Mouse (Mus musculus): Measurements from ENCODE around the gene Fen1. TPM values are rescaled to one million over a fixed set of nuclear protein-coding genes. Genes with fewer than 3 reads are reported as not detected.

The Fen1 gene
- polyA plus RNA-seq, 1 experiment from 2014 or later, result 69.6 TPM

Small RNA genes lying within 50 kb of the gene (microRNA-seq; reads per million reads assigned to microRNA genes)
- 1.5 reads per million for gene Mir6993

Other genes with a start within 250 kb of the Fen1 start
- gene Fth1, start 223.6 kb downstream of the Fen1 start, polyA plus RNA-seq (2016; fragmentation: Nextera tagmentation; extraction: Ambion mirVana), result 1,314 and 1,378 TPM in 2 replicates
- 1.0 and 1.9 TPM in 2 replicates for gene Best1, start 202.5 kb downstream of the Fen1 start, polyA plus RNA-seq (2016; fragmentation: Nextera tagmentation; extraction: Ambion mirVana)
- gene Rab3il1, start 202.5 kb downstream of the Fen1 start, polyA plus RNA-seq (2016; fragmentation: Nextera tagmentation; extraction: Ambion mirVana), result 26.3 and 29.6 TPM in 2 replicates
- 11.4 and 13.3 TPM in 2 replicates for gene Fads3, start 162.6 kb downstream of the Fen1 start, polyA plus RNA-seq (2016; fragmentation: Nextera tagmentation; extraction: Ambion mirVana)
- 133 and 135 TPM in 2 replicates for gene Fads2, start 102.4 kb downstream of the Fen1 start, polyA plus RNA-seq (2016; fragmentation: Nextera tagmentation; extraction: Ambion mirVana)
- 162 and 167 TPM in 2 replicates for gene Fads1, start 21.3 kb downstream of the Fen1 start, polyA plus RNA-seq (2016; fragmentation: Nextera tagmentation; extraction: Ambion mirVana)
- 342 and 348 TPM in 2 replicates for gene Tmem258, start 155 bp downstream of the Fen1 start, polyA plus RNA-seq (2016; fragmentation: Nextera tagmentation; extraction: Ambion mirVana)
- 1.0 and 1.4 TPM in 2 replicates for gene Myrf, start 36.6 kb upstream of the Fen1 start, polyA plus RNA-seq (2016; fragmentation: Nextera tagmentation; extraction: Ambion mirVana)
- 4.9 and 5.0 TPM in 2 replicates for gene Dagla, start 100.7 kb upstream of the Fen1 start, polyA plus RNA-seq (2016; fragmentation: Nextera tagmentation; extraction: Ambion mirVana)
- gene Syt7, start 184.9 kb upstream of the Fen1 start, polyA plus RNA-seq (2016; fragmentation: Nextera tagmentation; extraction: Ambion mirVana), result 4.8 and 5.4 TPM in 2 replicates

Measured in neural tube, embryonic 12.5 days (tissue).